Mouse (Mus musculus): ENCODE results near the gene Agap1.

DNA sequence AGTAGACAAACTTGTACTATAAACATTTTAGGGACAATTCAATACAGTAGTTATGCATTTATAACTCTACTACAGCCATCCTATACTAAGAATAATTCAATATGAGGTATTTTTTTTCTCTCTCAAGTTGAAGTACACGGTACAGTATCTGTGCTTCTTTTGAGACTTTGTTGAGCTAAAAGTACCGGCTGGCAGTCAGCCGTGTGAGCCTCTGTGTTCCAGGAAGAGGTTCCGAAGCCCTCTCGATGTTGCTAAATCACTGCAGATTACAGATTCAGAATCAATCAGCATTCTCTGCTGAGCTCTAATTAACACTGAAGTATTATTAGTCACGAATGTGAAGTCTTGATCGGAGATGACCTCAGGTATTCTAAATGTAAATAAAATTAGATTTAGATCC lies 196.0 kb downstream of the Agap1 start:
- no peak for TF ChIP-seq EP300 (IDR thresholded peaks at IDR 0.05)
- TF ChIP-seq CTCF (IDR thresholded peaks at IDR 0.05): no peak
